Mouse (Mus musculus) kidney, postnatal 0 days (tissue): ENCODE measurements at regions not wholly inside any gene's neighbourhood (a gene's known extent, or its start where the extent isn't known, plus 50 kb on each side); places are given as distances from the start of the nearest gene placed in this dataset.

Source experiments
- ATAC-seq: fragments of 200-750 bp; cut with Nextera tagmentation; replicated peaks from 2 replicates; pipeline ENCODE4 v1.8.0; 2017; ENCODE audit warnings: low read depth, moderate number of reproducible peaks, moderate TSS enrichment, moderate library complexity; ENCODE audit not compliant: low FRiP score
- DNase-seq: peaks from one replicate; pipeline ENCODE4 v3.0.0-alpha.2; 2016; ENCODE audit warnings: low spot score
- H3K27ac ChIP-seq: fragments of 300-500 bp; sonication (generic); 2 replicates; pipeline ENCODE4 v1.5.1; 2014; ENCODE audit warnings: mild to moderate bottlenecking
- H3K27me3 ChIP-seq: fragments of 300-500 bp; sonication (generic); 2 replicates; pipeline ENCODE4 v1.6.1; 2014; ENCODE audit warnings: low read length, mixed read lengths; ENCODE audit not compliant: insufficient read depth
- H3K36me3 ChIP-seq: fragments of 300-500 bp; sonication (generic); 2 replicates; pipeline ENCODE4 v1.6.1; 2014; ENCODE audit warnings: low read length, mixed read lengths; ENCODE audit not compliant: insufficient read depth
- H3K4me1 ChIP-seq: fragments of 300-500 bp; sonication (generic); replicated peaks from 2 replicates; pipeline ENCODE4 v1.6.1; 2014; ENCODE audit warnings: antibody characterized with exemption, low read length, mixed read lengths; ENCODE audit not compliant: insufficient read depth
- H3K4me2 ChIP-seq: fragments of 300-500 bp; sonication (generic); 2 replicates; pipeline ENCODE4 v1.6.1; 2014; ENCODE audit warnings: mild to moderate bottlenecking, low read length, moderate library complexity, mixed read lengths
- H3K4me3 ChIP-seq: fragments of 300-500 bp; sonication (generic); replicated peaks from 2 replicates; pipeline ENCODE4 v1.5.1; 2014; ENCODE audit warnings: low read depth, low read length
- H3K9ac ChIP-seq: fragments of 300-500 bp; sonication (generic); 2 replicates; pipeline ENCODE4 v1.6.1; 2014; ENCODE audit warnings: low read depth, low read length
- H3K9me3 ChIP-seq: fragments of 300-500 bp; sonication (generic); replicated peaks from 2 replicates; pipeline ENCODE4 v1.6.1; 2016; ENCODE audit warnings: low read length, inconsistent platforms, mixed read lengths
- CTCF ChIP-seq: IDR thresholded peaks from 2 replicates; pipeline ENCODE4 v1.5.1; 2016; ENCODE audit warnings: antibody characterized with exemption, low read depth, mild to moderate bottlenecking, moderate library complexity
- WGBS: fragments of 180-500 bp; shearing (Covaris S2); extraction: QIAGEN DNeasy Blood & Tissue Kit; methylation state at CpG from one replicate; pipeline ENCODE4 v1.1.7; 2014; 5-methylcytosine and 5-hydroxymethylcytosine counted together

GRCm38 (mm10) chr10:111558675-111559340, 52.7 kb downstream of the Phlda1 start:
- WGBS: 19% methylated on average over 10 of the region's 10 CpGs
- peak; percentile 71 for ATAC-seq
- Histone ChIP-seq H3K9ac (no peak overlapping the region), H3K27ac (no peak overlapping the region), H3K9me3 (no peaks in the 10 kb centered on the region), H3K4me3 (no peak overlapping the region), H3K36me3 (no peaks in the 10 kb centered on the region), H3K4me1 (0 out of 2 replicates have a peak, but pooled peaks cover 5% of the 10 kb centered on the region), H3K4me2 (no peak overlapping the region), H3K27me3 (no peaks in the 10 kb centered on the region)
- DNase-seq: peak; percentile 71
- TF ChIP-seq CTCF: no peak

- Histone ChIP-seq H3K27ac (no peak overlapping the region), H3K36me3 (no peaks in the 10 kb centered on the region), H3K9me3 (no peaks in the 10 kb centered on the region), H3K9ac (no peak overlapping the region), H3K4me1 (0 out of 2 replicates have a peak, but pooled peaks cover 5% of the 10 kb centered on the region), H3K27me3 (no peaks in the 10 kb centered on the region), H3K4me3 (no peak overlapping the region), H3K4me2 (no peak overlapping the region)
- 36% methylated on average over 17 of the region's 17 CpGs for WGBS
- DNase-seq (peak; percentile 55), ATAC-seq (no peak)
- no peak for TF ChIP-seq CTCF
Measured at GRCm38 (mm10) chr10:111559341-111560246, 53.5 kb downstream of the Phlda1 start.

- DNase-seq (no peak), ATAC-seq (no peak)
- TF ChIP-seq CTCF: no peak
- Histone ChIP-seq H3K4me1 (0 out of 2 replicates have a peak, but pooled peaks cover 5% of the 10 kb centered on the region), H3K36me3 (no peaks in the 10 kb centered on the region), H3K27ac (no peak overlapping the region), H3K27me3 (no peaks in the 10 kb centered on the region), H3K4me3 (no peak overlapping the region), H3K9ac (no peak overlapping the region), H3K4me2 (no peak overlapping the region), H3K9me3 (no peaks in the 10 kb centered on the region)
- WGBS: 75% methylated on average over 8 of the region's 8 CpGs
Measured at GRCm38 (mm10) chr10:111562628-111563027, 56.5 kb downstream of the Phlda1 start.

- Histone ChIP-seq H3K9me3 (no peaks in the 10 kb centered on the region), H3K36me3 (no peaks in the 10 kb centered on the region), H3K27me3 (no peaks in the 10 kb centered on the region), H3K4me1 (no peaks in the 10 kb centered on the region), H3K4me3 (no peak overlapping the region), H3K9ac (no peak overlapping the region), H3K27ac (no peak overlapping the region), H3K4me2 (no peak overlapping the region)
- DNase-seq: no peak
- no peak for ATAC-seq
- no peak for TF ChIP-seq CTCF
- WGBS: 67% methylated on average over 12 of the region's 12 CpGs
Measured at GRCm38 (mm10) chr10:111566873-111567381, 60.8 kb downstream of the Phlda1 start.

GRCm38 (mm10) chr10:111570501-111571258, 64.6 kb downstream of the Phlda1 start:
- WGBS: 45% methylated on average over 7 of the region's 7 CpGs
- H3K9me3 ChIP-seq: no peaks in the 10 kb centered on the region
- H3K4me3 ChIP-seq: no peak overlapping the region
- TF ChIP-seq CTCF: no peak
- H3K9ac ChIP-seq: no peak overlapping the region
- no peak for DNase-seq
- no peaks in the 10 kb centered on the region for H3K36me3 ChIP-seq
- no peak for ATAC-seq
- peaks cover 5% of the 10 kb centered on the region; the same call in 1 of the 2 replicates for H3K4me1 ChIP-seq
- H3K4me2 ChIP-seq: no peak overlapping the region
- H3K27ac ChIP-seq: no peak overlapping the region
- no peaks in the 10 kb centered on the region for H3K27me3 ChIP-seq

GRCm38 (mm10) chr10:111574231-111574630, 68.1 kb downstream of the Phlda1 start:
- WGBS: 62% methylated on average over 4 of the region's 4 CpGs
- Histone ChIP-seq H3K9me3 (no peaks in the 10 kb centered on the region), H3K4me3 (no peak overlapping the region), H3K4me2 (no peak overlapping the region), H3K9ac (no peak overlapping the region), H3K36me3 (no peaks in the 10 kb centered on the region), H3K27ac (no peak overlapping the region), H3K4me1 (peaks cover 12% of the 10 kb centered on the region; the same call in 1 of the 2 replicates), H3K27me3 (no peaks in the 10 kb centered on the region)
- DNase-seq: no peak
- TF ChIP-seq CTCF: no peak
- ATAC-seq: no peak
